Mouse (Mus musculus) erythroid progenitor cell, adult 5-6 weeks (primary cell): ENCODE results near the gene Dmkn. TPM values are rescaled to one million over a fixed set of nuclear protein-coding genes. Genes with fewer than 3 reads are reported as not detected.
"Not testable (repeated sequence)": the region's sequence is repeated elsewhere in the genome, so short reads cannot be mapped to it uniquely, and the experiment has no call there.

Experiments used
- ATAC-seq: replicated peaks from 2 replicates; pipeline ENCODE4 v1.8.0; 2016; ENCODE audit warnings: moderate number of reproducible peaks, mild to moderate bottlenecking, moderate TSS enrichment, inconsistent platforms; ENCODE audit not compliant: poor library complexity, low FRiP score, severe bottlenecking
- total RNA-seq, 2 experiments: library from RNA; stranded (forward) in 1 of 2; stranded (reverse) in 1 of 2; fragments of 150-400 nt in 1 of 2; fragments of 186-747, 209-891 nt in 1 of 2; gene quantifications; 2 replicates each; pipeline versions ENCODE4 v1.2.3 to v1.2.4; 2015 to 2017; ENCODE audit warnings: low replicate concordance in 2 of 2

Gene Dmkn
- total RNA-seq (2015; ENCODE audit: low replicate concordance) (1.7 and 9.4 TPM in 2 replicates), total RNA-seq (2017; ENCODE audit: low replicate concordance) (9.7 TPM in 1 of 2 replicates, not detected in the other)

DNA sequence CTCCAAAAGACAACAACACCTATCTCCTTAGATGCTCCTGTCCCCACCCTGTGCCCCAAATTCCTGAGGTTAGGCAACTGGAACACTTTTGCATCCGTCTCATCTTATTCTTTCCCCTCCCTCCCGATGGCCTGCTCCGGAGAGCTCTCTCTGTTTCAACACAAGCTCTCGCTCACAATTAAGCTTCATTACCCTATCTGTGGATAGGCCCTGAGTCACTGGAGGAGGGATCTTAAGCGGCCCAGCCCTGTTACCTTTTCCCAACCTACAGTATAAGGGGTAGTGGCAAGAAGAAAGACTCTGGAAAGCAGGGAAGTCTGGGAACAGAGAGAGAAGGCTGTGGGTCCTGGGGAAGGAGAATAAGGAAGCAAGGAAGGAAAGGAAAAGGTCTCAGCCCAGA is at the start of gene Dmkn:
TSS of gene Dmkn (plus strand) at position 301 of the 400 bp plus-strand sequence.
- no peak for ATAC-seq

DNA sequence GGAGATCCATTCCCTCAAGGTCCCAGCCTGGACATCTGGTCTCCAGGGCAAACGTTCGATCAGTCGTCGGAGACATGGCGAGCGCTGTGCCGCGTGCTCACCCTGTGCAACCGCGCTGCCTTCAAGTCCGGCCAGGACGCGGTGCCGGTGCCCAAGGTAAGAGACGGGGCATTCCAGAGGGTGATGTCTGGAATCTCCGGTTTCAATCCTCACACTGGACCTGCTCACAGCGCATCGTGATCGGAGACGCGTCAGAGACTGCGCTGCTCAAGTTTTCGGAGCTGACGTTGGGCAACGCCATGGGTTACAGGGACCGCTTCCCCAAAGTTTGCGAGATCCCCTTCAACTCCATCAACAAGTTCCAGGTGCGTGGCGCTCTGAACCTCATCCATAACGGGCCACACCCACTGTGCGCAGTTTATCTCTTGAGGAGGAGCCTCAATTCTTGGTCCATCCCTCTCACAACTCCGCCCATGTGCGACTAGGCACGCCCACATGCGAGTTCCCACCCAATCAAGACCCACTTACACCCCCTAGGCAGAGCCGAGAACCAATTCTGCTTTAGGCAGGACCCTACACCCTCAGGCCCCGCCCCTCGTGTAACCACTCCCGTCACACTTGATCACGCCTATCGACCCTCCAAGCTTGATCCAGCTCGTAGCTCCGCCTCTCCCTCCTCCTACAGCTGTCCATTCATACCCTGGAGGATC is 46.4 kb upstream of the Dmkn start:
- peak; percentile 84 for ATAC-seq

DNA sequence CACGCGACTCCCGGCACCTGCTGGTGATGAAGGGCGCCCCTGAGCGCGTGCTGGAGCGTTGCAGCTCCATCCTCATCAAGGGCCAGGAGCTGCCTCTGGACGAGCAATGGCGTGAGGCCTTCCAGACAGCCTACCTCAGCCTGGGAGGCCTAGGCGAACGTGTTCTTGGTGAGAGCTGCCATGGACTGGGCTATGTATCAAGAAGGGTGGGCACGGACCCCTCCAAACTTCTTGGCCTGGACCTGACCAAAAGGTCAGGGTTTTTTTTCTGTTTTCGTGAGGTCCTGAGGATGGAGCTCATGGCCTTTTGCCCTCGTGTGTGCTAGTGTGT is 45.9 kb upstream of the Dmkn start:
- ATAC-seq = no peak

DNA sequence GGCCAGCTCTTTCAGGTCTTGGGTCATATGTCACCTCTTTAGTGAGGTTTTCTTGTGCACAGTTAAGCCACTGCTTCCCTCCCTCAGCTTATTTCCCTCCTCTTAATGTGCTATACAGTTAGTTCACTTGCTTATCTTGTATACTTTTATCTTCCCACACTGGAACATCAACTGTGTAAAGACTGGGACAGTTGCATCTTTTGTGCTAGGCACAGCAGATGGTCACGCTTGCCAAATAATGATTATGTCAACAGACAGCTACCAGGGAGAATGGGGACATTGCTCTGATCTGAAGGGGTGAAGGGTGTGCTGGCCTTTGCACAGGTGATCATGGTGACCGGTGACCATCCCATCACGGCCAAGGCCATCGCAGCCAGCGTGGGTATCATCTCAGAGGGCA is 43.9 kb upstream of the Dmkn start:
- ATAC-seq = no peak

DNA sequence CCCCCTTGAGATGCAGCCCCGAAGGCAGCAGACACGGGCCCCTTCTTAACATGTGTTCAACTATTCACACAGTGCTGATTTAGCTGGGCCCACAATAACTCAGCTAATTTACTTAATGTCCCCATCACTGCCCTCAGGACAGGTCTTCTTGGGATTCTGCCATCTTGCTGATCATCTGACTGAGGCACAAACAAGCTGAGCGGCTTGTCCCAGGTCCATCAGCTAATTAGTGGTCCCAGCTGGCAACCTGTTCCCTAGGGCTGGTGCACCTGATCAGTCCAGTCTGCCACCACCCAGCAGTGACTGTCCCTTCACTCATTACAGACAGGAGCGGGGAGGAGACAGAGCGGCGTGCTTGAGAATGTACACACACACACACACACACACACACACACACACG is 42.3 kb upstream of the Dmkn start:
- no peak for ATAC-seq

DNA sequence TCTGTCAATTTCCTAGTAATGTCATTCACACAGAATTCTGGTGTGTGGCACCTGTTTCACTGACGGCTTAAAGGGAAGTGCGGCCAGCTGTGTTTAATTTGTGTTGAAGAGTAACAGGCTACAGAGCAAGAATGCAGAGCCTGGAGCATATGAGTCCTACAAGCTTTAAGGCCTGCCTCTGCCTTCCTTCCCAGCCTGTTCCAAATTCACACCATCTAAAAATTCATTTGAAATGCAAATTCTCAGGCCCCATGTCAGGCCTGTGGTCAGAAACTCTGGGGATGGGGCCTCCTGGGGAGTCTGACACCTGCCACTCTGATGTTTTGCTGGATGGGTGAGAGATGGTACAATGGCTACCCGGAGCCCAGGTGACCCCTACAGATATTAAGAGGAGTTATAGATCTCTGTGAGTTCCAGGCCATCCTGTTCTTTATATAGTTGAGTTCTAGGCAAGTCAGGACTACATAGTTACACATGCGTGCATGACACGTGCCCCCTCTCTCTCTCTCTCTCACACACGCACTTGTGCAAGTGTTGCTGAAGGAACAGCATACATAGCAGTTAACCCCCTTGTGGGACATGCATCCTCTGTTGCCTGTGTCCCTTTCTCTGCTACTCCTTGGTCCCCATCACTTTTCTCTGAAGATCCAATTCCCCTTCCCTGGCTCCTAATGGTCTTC is 40.1 kb upstream of the Dmkn start:
- no peak for ATAC-seq

DNA sequence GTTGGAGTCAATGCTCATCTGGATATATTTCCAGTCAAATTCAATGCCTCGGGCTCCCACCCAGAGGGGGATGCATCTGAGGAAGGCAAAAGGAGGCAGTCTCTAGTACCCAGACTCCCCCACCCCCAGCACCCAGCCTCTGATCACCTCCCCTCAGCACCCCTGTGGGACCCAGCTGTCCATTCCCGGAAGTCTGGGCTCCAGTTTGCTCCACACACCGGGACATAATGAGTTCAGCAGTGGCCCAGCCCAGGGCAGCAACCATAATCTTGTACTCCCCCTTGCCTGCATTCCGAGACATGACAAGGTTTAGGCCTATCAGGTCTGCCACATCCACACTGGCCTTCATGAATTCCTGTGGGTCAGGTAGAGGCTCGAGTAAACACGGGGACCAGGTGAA is 35.3 kb upstream of the Dmkn start:
- ATAC-seq = no peak

DNA sequence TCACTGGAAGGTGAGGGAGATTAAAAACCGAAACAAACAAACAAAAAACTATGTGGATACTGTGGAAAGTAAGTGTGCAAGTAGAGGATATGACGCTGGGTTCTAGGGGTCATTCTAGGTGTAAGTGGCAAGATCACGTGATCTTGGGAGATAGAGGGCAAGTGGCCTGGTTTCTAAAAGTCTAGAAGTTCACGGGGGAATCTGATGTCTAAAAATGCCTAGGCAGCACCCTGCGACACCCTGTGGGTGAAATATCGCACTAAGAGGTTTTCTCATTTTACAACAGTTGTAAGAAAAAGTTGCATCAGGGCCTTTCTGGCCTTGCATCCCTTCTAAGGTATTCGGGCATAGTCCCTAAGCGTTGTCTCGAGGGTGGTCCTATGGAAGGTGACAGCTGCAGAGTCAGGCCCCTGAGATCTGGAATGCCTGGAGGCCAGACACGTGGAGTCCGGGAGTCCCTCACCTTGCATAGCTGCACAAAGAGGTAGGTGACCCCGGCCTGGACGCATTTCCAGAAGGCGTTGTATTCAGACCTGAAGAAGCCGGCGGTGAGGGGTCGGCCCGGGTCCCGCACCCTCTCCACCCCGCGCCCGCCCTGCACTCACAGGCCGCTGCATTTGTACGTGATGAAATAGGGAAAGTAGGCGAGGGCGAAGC is 34.7 kb upstream of the Dmkn start:
- ATAC-seq = no peak

DNA sequence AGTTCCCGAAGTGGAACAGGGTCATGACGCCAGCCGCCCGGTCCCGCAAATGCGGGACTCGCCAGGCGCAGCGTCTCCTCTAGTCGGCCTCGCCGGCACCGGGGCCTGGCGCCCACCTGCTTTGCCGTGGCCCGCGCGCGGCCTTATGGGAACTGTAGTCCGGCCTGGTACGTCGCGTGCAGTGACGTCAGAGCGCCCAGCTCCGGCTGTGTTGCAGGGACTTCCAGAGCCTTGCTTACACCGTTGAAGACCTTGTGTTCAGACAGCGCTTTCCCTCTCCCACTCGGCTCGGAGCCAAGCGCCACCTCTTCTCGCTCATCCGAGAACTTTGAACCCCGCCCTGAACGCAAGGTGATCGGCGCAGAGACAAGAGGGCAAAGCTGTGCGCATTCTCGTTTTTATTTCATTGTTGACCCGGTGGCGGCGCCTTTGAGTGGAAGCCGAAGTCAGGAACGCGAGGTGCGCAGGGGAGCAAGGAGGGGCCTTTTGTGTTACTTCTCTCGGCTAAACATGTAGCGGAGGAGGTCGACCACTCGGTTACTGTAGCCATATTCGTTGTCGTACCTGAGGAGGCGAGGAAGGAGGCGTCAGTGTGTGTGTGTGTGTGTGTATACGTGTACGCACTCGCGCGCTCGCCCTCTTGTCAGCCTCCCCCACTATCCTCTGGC is 34.0 kb upstream of the Dmkn start, which contains the start of gene Tmem147:
TSS of gene Tmem147 (minus strand) at position 145 of the 668 bp plus-strand sequence.
- ATAC-seq = peak; percentile 92

DNA sequence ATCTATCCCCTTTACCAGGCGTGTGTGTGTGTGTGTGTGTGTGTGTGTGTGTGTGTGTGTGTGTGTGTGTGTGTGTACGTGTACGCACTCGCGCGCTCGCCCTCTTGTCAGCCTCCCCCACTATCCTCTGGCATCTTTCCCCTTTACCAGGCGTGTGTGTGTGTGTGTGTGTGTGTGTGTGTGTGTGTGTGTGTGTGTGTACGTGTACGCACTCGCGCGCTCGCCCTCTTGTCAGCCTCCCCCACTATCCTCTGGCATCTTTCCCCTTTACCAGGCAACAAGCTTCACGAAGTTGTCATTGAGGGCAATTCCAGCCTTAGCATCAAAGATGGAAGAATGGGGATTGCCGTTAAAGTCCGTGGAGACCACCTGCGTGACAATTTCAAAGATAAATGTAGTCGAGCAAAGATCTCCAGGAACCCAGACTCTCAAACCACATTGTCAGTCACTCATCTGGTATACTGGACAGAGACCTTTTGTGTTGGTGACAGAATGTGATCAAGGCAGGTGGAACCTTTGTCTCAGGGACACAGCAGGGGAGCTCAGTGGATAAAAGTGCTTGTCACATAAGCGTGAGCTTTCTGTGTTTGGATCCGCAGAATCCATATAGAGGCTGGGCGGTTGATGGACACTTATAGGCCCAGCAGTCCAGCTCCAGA is 33.4 kb upstream of the Dmkn start:
- ATAC-seq = peak; percentile 22

DNA sequence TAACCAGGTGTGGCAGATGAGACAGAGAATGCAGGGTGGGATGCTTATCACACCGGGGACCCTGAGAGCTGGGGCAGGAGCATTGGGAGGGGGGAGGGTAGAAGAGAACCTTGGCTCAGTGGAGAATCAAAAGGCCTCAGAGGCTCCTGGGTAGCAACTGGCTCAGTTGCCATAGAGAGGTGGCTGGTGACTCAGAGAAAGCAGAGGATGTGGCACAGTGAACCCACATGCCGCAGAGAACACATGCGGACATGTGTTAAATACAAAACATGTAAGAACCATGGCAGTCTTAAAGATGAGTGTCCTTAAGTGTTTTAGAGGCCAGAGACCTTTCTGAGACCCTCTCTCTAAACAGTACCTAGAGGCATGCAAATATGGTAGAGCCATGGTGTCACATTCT is 27.3 kb upstream of the Dmkn start:
- no peak for ATAC-seq

DNA sequence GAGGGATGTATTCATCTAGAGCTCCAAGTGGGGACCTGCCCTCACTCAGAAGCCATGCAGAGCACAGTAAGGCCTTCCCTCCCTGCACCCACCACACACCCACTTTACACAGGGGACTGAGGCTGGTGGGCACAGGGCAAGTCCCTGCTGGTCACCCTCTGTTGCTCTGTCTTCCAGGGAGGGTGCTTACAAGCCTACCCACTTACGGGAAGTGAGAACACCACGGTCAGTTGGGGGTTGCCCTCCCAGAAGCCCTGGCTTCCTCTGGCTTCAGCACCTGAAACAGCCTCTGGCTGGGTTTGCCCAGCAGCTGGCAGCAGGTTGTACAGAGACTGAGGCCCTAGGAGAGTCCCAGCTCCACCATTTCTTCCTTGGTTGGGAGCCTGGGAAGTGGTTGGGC is 21.0 kb upstream of the Dmkn start:
- ATAC-seq = not testable (repeated sequence)

DNA sequence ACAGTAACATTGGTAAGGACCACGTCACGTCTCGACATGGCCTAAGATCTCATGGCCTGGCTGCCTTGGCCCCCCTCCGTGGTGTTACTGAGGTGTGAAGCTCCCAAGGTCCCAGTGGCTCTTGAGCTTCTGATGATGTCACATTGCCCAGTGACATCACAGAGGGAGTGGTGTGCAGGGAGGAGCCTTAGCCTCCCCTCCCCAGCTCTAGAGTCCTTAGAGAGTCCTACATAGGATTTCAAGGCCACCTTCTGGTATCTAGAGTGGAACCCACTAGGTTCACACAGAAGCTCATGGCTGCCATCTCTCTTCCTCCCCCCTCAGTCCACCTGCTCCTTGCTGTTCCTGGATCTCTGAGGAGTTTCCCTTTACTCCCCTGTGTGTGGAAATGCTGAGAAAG is 19.9 kb upstream of the Dmkn start, which contains the start of gene Gapdhs:
TSS of gene Gapdhs (minus strand) at position 65 of the 400 bp plus-strand sequence.
- 0 out of 2 replicates have a peak, but pooled peaks have one; percentile 26 for ATAC-seq

DNA sequence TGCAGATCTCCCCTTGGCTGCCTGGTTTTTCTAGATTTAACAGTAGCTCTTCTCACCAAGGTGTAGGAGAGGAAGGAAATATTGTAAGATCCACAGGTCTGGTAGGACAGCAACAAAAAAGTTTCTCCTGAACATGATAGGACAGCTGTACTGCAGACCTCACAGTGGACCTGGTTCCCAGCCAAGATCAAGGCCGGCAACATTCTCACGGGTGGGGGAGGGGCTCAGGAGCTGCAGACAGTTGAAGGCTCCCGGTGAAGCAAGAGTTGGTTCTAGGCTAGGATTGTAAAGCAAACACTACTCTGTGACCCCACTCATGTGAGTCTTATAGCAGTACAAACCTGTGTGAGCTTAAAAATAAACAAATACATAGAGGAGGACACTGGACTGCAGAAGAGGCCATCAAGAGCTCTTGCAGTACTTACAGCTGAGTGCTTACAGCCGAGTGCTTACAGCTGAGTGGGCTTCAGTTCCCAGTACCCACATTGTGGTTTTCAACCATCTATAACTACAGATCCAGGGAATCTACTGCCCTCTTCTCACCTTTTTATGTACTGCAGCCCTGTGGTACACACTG is 19.4 kb upstream of the Dmkn start:
- ATAC-seq = no peak

DNA sequence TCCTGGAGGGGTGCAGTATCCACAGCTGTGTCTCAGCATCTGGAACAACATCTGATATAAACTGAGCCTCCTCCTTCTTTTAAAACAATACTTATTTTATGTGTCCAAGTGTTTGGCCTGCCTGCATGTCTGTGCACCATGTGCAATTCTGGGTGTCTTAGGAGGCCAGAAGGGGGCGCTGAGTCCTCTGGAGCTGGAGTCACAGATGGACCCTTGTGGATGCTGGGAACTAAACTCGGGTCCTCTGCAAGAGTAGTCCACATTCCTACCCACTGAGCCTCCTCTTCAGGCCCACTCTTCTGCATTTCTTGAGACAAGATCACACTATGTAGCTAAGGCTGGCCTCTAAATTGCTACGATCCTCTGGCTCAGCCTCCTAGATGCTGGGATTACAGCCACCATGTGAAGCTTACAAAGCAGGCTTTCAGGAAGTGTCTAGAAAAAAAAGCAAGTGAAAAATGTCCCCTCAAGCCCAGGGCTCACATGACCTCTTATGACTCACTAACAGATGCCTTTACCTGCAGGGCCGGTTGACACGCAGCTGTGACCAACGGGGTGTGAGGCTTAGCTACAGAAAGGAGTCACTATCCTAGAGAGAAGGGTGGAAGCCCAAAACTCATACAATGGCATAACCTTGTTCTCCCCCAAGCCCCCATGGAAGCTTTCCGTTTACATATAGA is 15.9 kb upstream of the Dmkn start:
- ATAC-seq = no peak

DNA sequence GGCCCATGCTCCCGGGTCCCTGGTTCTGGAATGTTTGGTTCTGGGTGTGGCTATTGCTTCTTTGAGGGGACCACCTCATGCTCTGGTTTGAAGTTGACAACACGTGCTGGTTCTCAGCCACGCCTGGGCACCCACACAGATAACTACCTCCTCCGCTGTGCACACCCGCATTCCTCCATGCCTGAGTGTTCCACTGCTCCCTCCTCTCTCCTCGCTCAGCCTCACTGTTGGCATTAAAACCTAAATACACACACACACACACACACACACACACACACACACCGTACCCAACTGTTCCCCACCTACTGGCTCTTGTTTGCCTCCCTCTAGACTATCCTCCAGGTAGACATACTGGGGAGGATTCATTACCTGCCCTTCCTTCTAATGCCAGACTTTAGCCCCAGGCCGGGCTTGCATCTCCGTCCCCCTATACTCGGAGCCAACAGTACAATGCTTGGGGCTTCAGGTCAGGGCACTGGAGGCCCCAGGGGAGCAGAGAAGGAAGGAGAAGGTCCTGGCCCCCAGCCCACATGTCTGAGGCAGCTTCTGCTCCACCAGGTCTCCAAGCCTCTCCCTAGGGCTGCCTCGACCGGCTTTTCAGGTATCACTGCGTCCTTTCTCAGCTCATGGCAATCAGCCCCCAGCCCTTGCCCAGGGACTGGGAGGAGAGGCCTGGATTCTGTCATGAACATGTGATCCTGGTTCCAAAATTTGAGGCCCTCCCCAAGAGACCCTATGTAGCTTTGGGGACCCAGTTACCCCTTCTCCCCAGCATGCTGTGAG is 13.5 kb upstream of the Dmkn start:
- no peak for ATAC-seq

DNA sequence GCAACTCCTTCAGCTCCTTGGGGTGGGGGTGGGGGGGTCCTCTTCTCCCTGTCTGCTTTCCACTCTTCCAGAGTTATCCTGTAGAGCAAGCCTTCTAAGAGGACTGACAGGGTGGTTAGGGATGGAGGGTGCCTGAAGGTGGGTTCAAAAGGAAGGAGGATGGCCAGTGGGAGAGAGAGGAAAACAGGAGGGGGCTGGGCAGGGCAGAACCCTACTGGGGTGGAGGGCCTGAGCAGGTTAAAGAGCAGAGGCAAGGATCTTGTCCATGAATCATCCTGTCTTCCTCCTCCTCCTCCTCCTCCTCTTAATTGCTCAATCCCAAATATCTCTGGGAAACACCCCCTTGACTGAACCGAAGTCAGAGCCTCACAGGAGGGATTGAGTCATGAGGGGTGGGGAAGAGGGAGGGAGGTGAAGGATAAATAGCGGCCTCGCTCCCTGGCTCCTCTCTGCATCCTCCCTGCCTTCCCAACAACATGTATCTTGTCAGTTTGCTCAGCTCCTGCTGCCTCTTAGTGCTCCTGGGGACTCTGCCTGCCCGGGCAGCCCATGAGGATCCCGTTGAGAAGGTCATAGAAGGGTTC is 12.4 kb upstream of the Dmkn start, which contains the start of gene Sbsn:
TSS of gene Sbsn (plus strand) at position 386 of the 584 bp plus-strand sequence.
- no peak for ATAC-seq

DNA sequence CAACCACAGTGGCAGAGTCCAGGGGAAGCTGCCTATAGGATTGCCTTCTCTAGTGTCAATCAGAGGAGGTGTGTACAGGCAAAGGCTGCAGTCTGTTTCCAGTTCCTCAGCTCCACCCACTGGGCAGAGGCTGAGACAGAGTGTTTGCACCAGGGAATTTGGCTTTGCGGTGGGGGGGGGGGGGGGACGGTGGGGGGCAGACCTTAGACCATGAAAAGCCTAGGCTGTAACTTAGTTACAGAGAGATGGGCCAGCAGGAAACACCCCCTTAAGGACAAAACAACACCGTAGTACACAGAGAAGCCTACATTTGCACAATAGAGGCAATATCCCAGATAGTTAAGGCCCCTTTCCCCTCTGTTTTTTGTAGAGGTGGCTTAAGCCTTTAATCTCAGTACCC is 6.6 kb upstream of the Dmkn start:
- ATAC-seq = no peak
